Mouse (Mus musculus) brain, embryonic 18.5 days (tissue): ENCODE measurements around the gene Boc.
"Not testable (repeated sequence)": the region's sequence is repeated elsewhere in the genome, so short reads cannot be mapped to it uniquely, and the experiment has no call there.

Source experiments
- DNase-seq: peaks from one replicate; pipeline ENCODE4 v3.0.0-alpha.2; 2012; ENCODE audit warnings: low read depth, low spot score

Gene Boc

GRCm38 (mm10) chr16:44492151-44492550 is 66.5 kb downstream of the Boc start:
- no peak for DNase-seq

DNA sequence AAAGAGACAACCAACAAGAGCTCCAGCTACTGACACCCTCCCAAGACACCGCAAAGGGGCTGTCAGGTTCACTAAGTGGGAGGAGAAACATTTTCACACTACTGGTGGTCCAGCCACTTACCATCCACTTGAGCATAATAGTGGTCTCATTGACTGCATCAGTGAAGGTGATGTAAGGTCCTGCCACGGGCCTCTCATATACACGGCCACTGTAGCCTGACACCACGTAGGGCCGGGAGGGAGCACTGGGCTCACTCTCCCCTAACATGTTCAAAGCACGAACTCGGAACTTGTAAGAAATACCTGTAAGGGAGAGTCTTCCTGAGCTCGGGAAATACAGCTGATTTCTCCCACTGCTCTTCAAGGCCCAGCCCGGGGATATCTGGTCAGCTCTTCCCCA is 67.6 kb downstream of the Boc start:
- DNase-seq: no peak

- no peak for DNase-seq
Observed at GRCm38 (mm10) chr16:44487194-44487593, 71.5 kb downstream of the Boc start.

DNA sequence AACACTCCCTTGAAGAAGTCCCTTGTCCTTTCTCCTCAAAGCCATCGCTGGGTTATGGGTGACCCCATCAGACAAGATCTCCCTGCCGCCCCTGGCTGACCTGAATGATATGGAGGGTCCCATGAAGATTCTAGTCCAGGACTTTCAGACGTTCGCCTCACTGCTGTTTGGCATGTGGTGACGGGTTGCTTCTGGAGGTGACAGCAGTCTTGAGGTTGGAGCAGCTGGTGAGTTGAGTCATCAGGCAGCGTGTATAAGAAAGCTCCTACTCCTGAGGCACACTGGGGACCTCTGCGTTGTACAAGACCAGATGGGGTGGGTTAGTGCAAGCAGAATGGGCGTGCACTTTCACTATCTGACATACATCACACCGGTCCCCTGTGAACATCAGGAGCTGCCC is 72.1 kb downstream of the Boc start:
- DNase-seq: no peak

DNA sequence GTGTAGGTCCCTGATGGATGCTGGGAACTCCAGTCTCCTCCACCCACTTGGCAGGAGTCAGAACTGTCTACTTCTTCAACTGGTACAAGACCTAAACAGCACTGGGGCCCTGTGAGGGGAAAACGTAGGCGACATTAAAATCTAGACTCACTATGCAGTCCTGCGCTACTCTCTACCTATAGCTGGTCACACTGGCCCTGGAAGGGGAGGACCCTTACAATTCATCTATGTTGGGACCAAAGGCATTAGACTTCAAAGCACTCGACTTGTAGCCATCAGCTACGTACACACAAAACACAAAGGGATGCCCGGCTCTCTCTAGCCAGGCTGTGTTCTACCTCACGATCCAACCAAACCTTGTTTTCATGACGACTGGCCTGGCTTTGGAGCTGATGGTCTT is 73.0 kb downstream of the Boc start:
- DNase-seq: no peak

DNA sequence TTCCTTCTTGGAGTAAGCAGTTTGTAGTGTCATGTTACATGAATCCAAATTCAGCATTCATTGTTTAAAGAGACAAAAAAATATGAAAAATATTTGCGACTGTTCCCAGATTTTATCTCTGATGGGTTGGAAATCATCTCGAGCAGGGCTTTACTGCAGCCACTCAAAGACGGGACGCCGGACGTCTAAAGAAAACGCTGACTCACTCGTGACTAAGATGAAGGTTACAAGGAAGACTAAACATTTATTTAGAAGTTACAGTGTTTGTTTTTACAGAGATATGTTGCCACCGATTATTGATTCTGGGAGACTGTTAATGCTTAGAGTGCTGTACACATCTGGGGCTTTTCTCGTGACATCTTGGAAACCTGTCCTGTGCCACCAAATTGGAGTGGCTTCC is 73.9 kb downstream of the Boc start:
- DNase-seq: no peak

- peak; percentile 55 for DNase-seq
Observed at GRCm38 (mm10) chr16:44484079-44484478, 74.6 kb downstream of the Boc start.

DNA sequence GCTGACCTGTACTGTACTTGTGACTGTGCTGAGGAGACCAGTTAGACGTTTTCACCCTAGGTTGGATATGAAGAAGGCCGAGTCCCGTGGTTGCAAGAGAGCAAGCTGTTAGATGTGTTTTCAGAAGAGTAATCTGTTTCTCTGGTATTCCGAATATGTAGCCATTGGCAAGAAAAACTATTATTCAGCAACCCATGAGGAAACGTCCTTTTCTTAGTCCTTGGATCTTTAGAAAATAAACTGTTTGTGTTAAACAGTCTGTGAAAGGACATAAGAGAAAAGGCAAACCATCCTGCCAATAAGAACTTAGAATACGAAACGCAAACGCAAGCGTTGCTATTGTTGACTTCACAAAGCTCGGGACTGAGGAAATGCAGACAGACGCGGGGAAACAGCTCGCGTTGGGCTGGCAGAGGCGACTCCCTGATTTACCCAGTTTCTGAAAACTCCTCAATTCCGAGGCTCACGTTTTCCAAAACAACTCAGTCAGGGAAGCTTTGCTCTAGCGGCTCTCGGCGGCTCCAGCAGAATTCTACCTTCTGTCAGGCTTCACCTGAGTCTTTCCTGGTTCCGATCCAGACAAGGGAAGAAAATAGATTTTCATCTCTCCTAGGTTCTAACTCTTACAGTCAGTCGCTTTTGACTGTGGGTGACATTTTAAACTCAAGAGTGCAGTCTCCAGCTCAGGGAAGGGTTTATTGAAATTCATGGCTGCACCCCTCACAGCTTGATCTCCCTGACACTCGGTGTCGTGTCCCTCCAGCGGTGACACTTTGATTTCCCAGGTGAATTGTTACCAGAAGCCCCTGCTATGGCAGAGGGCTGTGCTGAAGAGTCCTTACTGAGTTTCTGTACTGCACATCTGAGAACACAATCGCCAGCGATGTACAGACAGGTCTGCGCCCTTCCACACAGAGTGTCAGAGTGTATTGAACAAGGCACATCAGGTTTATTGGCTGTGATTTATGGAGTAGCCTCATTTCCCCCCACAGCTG is 76.8 kb downstream of the Boc start:
- DNase-seq: no peak

DNA sequence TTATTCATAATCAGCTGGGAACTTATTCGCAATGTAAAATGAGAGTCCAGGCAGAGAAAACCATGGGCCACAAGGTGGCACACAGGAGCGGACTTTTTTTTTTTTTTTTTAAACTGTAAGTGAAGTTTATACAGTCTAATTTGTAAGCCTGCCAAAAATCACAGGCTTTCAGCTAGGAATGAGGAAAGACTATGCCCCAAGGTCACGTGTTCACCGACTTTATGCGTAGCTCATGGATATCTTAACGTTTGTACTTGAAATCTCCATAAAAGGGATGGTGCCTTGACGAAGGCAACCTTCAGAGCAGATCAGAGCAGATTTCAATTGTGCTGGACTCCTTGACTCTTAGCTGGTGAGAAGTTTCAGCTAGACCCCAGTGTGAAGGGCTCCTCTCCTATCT is 78.1 kb downstream of the Boc start:
- no peak for DNase-seq

DNA sequence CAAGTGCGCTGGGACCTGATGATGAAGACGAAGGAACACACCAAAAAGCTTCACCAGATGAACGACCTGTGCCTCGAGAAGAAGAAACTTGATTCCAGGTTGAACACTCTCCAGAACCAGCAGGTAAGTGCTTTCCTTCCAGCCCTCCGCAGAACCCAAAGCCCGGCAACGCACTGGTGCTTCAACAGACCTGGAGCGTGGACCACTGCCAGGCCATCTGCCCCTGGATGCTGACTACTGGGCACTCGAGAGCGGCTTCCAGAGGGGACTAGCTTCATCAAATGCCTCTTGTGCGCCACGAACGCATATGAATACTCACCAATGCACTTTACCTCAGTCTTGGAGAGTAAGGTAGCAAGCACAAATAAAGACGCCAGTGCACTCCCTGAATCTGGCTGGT is 78.8 kb downstream of the Boc start:
- DNase-seq: no peak

- DNase-seq: no peak
Observed at GRCm38 (mm10) chr16:44478767-44479166, 79.9 kb downstream of the Boc start.

- no peak for DNase-seq
Observed at GRCm38 (mm10) chr16:44475682-44476375, 82.9 kb downstream of the Boc start.

DNA sequence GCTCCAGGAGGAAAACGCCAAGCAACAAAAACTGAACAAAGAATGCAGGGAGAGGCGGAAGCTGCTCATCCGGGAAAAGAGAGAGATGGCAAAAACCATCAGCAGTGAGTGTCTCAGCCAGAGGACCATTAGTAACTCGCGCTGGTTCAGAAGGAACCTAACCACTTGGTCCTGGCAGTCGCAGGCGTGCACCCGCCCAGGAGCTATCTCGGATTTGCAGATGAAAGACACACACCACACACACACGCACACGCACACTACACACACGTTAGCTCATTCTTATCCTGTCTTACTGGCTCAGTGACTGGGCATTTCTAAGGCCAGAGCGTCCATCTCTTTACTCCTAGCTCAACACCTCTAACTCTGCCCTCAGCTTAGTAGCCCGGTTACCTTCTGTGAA is 83.4 kb downstream of the Boc start:
- no peak for DNase-seq

- no peak for DNase-seq
Observed at GRCm38 (mm10) chr16:44460922-44461321, 97.8 kb downstream of the Boc start.

DNA sequence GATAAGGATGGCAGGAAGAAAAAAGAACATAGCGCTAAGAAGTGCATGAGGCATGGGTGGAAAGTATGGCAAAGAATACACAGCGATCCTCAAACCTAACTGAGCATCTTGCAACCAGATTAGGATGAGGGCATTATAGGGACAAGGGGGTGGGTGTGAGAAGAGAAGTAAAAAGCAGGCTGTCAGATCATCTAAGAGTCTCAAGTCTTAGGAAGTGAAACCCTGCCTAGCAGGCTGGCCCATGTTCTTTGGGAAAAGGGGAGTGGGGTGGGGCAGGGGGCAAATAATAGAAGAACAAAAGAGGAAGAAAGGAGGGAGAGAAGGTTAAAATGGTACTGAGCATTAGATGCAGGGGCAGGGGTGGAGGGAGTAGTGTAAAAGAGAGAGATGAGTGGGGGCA is 99.9 kb downstream of the Boc start:
- no peak for DNase-seq

DNA sequence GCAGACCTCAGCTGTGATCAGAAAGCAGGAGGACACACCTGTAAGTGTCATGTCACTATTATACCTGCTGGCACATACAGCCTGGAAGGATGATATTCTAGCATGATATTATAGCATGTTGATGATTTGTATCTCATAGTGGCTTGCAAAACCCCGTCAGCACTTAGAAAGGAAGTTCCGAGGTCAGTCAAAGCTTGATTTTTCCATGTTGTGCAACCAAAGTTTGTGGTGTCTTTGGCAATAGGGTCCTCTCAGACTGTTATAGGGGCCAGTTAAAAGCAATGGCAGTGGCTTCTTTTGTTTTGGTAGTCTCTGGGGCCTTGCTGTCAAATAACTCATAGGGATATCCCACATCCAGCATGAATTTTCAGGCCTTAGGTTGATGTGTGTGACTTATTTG is 100.8 kb downstream of the Boc start:
- no peak for DNase-seq

DNA sequence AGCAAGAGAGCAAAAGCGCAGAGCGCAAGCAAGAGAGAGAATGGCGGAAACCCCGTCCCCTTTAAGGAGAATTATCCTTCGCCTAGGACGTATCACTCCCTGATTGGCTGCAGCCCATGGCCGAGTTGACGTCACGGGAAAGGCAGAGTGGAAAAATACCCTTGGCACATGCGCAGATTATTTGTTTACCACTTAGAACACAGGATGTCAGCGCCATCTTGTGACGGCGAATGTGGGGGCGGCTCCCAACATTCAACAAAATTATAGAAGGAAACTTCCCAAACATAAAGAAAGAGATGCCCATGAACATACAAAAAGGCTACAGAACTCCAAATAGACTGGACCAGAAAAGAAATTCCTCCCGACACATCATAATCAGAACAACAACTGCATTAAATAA is 116.8 kb downstream of the Boc start:
- DNase-seq: not testable (repeated sequence)

DNA sequence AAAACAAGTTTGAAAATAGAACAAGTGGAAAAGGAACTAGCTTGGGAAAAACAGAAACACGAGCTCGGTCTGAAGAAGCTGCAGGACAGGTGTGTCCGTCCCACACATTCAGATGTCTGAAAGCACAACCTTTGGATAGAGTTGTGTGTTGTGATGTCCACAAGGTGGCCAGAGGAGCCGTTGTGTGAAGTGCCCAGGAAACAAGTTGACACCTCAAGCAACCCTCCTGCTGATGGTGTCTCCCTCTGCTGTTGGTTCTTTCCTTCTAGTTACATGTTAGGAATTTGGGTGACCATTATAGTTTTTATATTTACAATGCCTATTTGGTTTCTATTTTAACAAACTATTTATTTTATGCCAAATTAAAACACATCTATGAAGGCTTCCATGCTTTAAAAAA is 123.2 kb downstream of the Boc start:
- DNase-seq: no peak
